Mouse (Mus musculus) C2C12 (cell line): ENCODE measurements at regions not wholly inside any gene's neighbourhood (a gene's known extent, or its start where the extent isn't known, plus 50 kb on each side); places are given as distances from the start of the nearest gene placed in this dataset.

Experiments used
- CEBPB ChIP-seq: IDR thresholded peaks from one replicate; pipeline ENCODE4 v1.6.1; 2011; ENCODE audit warnings: low read depth, mild to moderate bottlenecking, control low read depth, moderate library complexity
- CTCF ChIP-seq: IDR thresholded peaks from one replicate; pipeline ENCODE4 v1.5.1; 2011; ENCODE audit not compliant: control insufficient read depth, insufficient read depth, insufficient read length
- MAX ChIP-seq: IDR thresholded peaks from one replicate; pipeline ENCODE4 v1.6.1; 2011; ENCODE audit warnings: mild to moderate bottlenecking, control low read depth
- MYOG ChIP-seq: IDR thresholded peaks from one replicate; pipeline ENCODE4 v1.6.1; 2011; ENCODE audit not compliant: control insufficient read depth, insufficient read length; ENCODE audit errors: extremely low read depth
- USF1 ChIP-seq: IDR thresholded peaks from one replicate; pipeline ENCODE4 v1.6.1; 2011; ENCODE audit warnings: low read depth, mild to moderate bottlenecking, control low read depth, moderate library complexity

DNA sequence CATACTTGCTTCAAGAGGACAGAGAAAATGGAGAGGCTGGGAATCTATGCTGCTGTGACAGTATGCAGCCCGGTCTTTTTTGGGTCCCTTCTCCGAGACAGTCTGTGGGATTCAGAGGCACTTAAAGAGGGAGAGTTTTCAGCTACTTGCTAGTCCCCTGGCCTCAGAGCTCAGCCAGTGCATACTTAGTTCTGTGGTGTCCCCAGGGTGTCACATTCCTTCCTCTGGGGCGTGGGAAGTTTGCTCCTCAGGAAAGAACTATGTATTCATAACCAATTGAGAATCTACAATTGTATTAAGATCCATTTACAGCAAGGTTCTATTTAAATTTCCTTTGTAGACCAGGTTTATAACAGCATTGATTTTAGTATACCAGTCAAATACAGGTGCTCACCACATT, 1328.1 kb upstream of the Zeb2 start:
- TF ChIP-seq CTCF (no peak), USF1 (no peak), MAX (no peak), CEBPB (no peak), MYOG (no peak)
